Mouse (Mus musculus) kidney, postnatal 36 days (tissue): ENCODE data around the gene Tlnrd1.

Experiments
- DNase-seq, 2 experiments: peaks; one replicate each; pipeline ENCODE4 v3.0.0; 2021 to 2022; ENCODE audit warnings: mixed read lengths in 2 of 2

Tlnrd1 gene

DNA sequence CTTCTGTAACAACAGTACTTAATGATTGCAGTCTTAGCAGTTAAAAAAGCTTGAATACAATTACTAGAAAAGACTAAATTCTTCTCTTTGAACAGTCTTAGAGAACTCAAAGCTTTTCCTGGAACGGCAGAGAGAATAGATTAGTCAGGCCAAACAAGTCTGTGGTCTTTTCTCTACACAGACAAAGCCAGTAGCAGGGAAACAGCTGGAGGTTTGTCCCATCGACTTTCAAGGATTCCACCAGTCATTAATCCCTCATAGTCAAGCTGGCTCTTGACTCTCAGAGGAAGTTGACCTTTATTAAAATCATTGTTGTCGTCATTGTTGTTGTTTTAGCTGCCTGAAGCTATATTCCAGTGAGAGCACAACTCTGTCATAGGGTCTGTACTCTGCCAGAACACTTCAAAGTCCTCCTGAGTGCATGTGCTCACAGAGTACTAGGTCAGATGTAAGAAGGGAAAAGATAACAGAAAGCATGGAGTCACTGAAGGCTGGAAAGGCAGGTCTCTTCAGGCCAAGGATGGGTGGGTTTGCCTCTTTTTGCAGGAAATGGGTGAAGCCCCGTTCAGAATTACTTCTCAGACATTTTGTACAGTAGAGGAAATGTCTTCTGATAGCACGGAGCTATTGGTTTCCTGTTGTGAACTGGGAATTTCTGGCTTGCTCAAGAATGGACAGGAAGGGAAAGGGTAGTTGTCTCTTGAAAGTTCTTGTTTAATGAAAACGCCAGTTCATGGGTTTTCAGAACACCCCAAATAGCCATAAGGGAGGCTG, 41.4 kb downstream of the Tlnrd1 start:
- DNase-seq = peak in 1 of 2 experiments; percentile 21

DNA sequence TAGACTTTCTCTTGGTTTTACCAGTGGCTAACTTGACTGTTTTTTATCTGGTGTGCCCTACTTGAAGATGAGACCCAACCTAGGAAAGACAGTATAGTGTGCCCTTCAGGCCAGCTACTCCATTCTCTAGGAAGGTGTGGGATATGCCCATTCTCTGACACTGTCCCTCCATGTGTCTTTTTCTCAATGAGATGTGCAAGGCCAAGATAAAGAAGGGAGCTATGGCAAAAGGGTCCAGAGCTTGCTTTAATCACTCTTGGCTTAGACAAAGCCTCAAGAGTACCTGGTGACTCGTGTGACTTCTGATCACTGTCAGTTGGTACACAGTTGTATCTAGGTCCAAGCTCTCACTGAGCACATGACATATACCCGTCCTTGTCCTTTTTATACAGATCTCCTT, 44.0 kb downstream of the Tlnrd1 start:
- DNase-seq = no peak

DNA sequence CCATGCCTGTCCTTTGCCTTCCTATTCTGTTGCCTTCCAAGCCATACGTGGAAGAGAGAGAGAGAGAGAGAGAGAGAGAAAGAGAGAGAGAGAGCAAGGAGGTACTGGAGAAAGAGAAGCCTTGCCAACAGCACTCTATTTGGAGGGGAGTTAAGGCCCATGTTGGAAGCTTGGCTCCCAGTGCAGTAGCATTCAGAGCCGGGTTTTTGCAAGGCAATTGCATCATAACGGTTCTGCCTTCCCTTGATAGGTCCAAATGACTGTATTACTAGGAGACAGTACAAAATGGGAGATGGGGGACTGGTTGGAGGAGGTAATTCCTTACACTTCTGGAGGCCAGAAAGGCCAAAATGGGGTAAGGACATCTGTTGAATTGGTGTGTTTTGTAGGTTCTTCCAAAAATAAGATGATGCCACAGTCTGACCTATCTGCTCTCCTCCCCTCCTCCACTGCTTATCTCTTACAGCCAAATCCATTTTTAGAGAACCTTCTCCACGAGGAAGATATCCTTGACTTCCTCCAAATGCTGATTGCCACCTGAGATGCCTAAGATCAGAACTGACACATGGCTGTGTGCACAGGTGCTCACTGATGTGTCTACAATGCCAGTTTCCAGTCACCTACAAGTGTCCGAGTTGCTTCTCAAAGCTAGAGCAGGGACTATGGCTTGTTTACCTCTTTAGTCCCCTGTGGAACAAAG, 45.4 kb downstream of the Tlnrd1 start:
- no peak for DNase-seq
